Mouse (Mus musculus): ENCODE data around the gene Kcnmb3.
"Not testable (repeated sequence)": the region's sequence is repeated elsewhere in the genome, so short reads cannot be mapped to it uniquely, and the experiment has no call there.

Kcnmb3 gene

GRCm38 (mm10) chr3:32430394-32430793 lies 61.6 kb downstream of the Kcnmb3 start:
- no peak for DNase-seq

- DNase-seq, result not testable (repeated sequence)
These were observed 62.7 kb downstream of the Kcnmb3 start for GRCm38 (mm10) chr3:32429351-32429750.

DNA sequence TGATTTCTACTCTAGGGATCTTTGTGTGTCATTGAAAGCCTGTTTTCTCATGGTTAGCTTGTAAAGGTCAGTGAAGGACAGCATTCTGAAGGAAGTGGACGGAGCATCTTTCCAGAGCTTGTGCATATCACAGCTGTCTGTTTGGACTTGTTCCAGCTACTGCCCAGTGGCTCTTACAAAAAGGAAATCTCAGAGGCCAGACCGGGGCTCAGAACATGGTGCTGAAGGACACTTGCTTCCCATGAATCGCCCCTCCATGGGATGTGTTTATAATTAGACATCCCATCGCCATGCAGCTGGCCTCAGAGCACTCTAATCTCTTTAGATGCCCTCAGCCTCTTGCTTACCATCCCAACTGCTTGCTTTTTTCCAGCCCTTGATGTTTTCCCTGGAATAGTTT lies 63.1 kb downstream of the Kcnmb3 start:
- peak; percentile 70 for DNase-seq

DNA sequence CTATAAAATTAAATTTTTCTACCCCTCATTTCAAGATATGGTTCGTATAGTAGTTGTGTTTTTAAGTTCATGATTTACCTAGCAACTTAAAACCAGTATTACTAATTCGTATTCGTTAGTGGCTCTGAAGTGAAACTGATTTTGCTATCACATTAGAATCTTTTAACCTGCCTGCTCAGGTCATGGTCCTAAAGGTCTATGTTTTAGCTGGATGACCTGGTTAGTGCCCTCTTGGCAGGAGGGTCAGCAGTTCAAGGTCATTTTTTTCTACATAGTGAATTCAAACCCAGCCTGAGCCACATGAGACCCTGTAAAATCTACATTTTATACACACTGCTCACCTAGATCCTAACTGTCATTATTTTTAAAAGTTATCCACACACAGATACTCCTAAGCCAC lies 63.7 kb downstream of the Kcnmb3 start:
- DNase-seq, result no peak

DNA sequence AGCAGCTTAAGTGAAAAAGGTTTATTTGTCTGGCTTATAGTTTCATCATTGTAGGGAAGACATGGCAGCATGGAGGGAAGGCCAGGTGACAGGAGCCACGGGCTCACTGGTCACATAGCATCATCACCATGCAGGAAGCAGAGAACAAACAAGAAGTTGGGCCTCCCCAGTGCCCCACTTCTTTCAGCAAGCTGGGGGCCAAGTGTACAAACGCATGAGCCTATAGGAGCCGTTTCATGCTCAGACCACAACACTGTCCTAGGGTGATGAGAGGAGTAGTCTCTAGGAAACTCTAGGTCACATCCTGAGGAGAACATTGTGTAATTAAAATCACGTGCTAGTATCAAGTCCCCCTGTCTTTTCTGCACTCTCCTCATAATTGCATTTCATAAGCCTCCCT lies 64.3 kb downstream of the Kcnmb3 start:
- DNase-seq, result no peak

Data from kidney, adult 9 months (tissue).